In genomic region chr8:124273606-124274218, GRCm38 (mm10) we compare ENCODE assay signal across 10 mouse cellular contexts. TPM values are rescaled to one million over a fixed set of nuclear protein-coding genes. Genes with fewer than 3 reads are reported as not detected.
A peak's percentile ranks its signal among the peaks of the same experiment; 100 is the strongest.
DNase-seq lines count a peak whose midpoint lies in the region; TF ChIP-seq lines count a peak whose summit lies in the region.
"Had no signal": no experiment of that assay in that cellular context is flagged by ENCODE, and none has a peak within 500 bp of the region (broad histone marks: within the 10 kb centered on the region; RNA-seq: fewer than 3 reads in every experiment).

No protein-coding gene starts in this region.

- intact Hi-C loops in gastrocnemius, adult 2 months (cut with DNase I) = loop anchor here (5.0 kb wide), 1 partner anchor 91 kb away; no protein-coding TSS in a partner anchor

- WGBS in limb, embryonic 10.5 days = 65% methylated on average over 8 of the region's 8 CpGs

- no peaks in the 10 kb centered on the region for H3K9me3 ChIP-seq in ES-E14 (ENCODE audit: control insufficient read depth, insufficient read depth, low read depth, low read length)
- H3K9me3 ChIP-seq in limb, embryonic 10.5 days (replicated peaks) = no peaks in the 10 kb centered on the region
- H3K9me3 ChIP-seq: liver, embryonic 13.5 days had no signal

- peak overlapping the region; percentile 89 for H3K27ac ChIP-seq in layer of hippocampus, adult 2 months
- H3K27ac ChIP-seq in ES-E14 (ENCODE audit: insufficient read depth, low read depth, low read length, poor library complexity, severe bottlenecking) = no peak overlapping the region
- peak overlapping the region; percentile 16; the same call in 1 of the 2 replicates for H3K27ac ChIP-seq in limb, embryonic 10.5 days
- no peak overlapping the region for H3K27ac ChIP-seq in gastrocnemius, adult 2 months
- H3K27ac ChIP-seq: liver, embryonic 13.5 days had no signal

- no peak for DNase-seq in layer of hippocampus, adult 2 months (ENCODE audit: low spot score in 2 of 2)
- no peak for DNase-seq in layer of hippocampus, postnatal 36 days
- peak; percentile 51 for DNase-seq in ES-E14 (ENCODE audit: low read depth, low spot score)
- DNase-seq in limb, embryonic 10.5 days (ENCODE audit: low spot score) = no peak
- DNase-seq in thymus, adult 18-20 months = peak; percentile 73 to 81
- DNase-seq in gastrocnemius, adult 8-10 months (ENCODE audit: low spot score in 2 of 2) = no peak
- DNase-seq in urinary bladder, adult 18-20 months (ENCODE audit: low spot score in 2 of 2) = no peak
- DNase-seq in gastrocnemius, adult 2 months = no peak
- DNase-seq: liver, embryonic 13.5 days had no signal

- H3K4me1 ChIP-seq in ES-E14 (ENCODE audit: control insufficient read depth in 2 of 2, insufficient read depth in 2 of 2, low read length in 2 of 2, poor library complexity in 1 of 2) = peaks cover 9 to 23% of the 10 kb centered on the region in 2 experiments; a peak in 3 of 4 replicates
- H3K4me1 ChIP-seq in limb, embryonic 10.5 days = peaks cover 47% of the 10 kb centered on the region

- H3K27me3 ChIP-seq in limb, embryonic 10.5 days (ENCODE audit: low read depth, poor library complexity, severe bottlenecking) = no peaks in the 10 kb centered on the region
- H3K27me3 ChIP-seq: liver, embryonic 13.5 days had no signal

- H3K4me3 ChIP-seq in layer of hippocampus, adult 2 months = no peak overlapping the region
- no peak overlapping the region for H3K4me3 ChIP-seq in ES-E14 (ENCODE audit: insufficient read depth in 1 of 2, low read depth in 1 of 2, low read length in 2 of 2, poor library complexity in 1 of 2, severe bottlenecking in 1 of 2)
- no peak overlapping the region for H3K4me3 ChIP-seq in limb, embryonic 10.5 days
- H3K4me3 ChIP-seq in gastrocnemius, adult 2 months = no peak overlapping the region
- H3K4me3 ChIP-seq: liver, embryonic 13.5 days; myocyte had no signal

- TF ChIP-seq CTCF in layer of hippocampus, adult 2 months (conservative IDR thresholded peaks at IDR 0.05) = no peak
- no peak for TF ChIP-seq CTCF in gastrocnemius, adult 2 months (IDR thresholded peaks at IDR 0.05)

- H3K36me3 ChIP-seq in ES-E14 (ENCODE audit: control insufficient read depth, insufficient read depth, low read length, poor library complexity, severe bottlenecking) = peaks cover 3% of the 10 kb centered on the region; the same call in 1 of the 2 replicates
- peaks cover 19% of the 10 kb centered on the region for H3K36me3 ChIP-seq in limb, embryonic 10.5 days

- no peak overlapping the region for H3K9ac ChIP-seq in ES-E14 (ENCODE audit: insufficient read depth, low read depth, low read length, poor library complexity, severe bottlenecking)
- H3K9ac ChIP-seq: liver, embryonic 13.5 days had no signal

- in situ Hi-C loops in ES-E14 (cut with MboI; ENCODE audit: low sequenced_read_pairs in 2 of 2, unreplicated experiment in 2 of 2) = no loop called here

TF ChIP-seq in ES-E14, 5 proteins besides CTCF, POLR2A, EP300 and RAD21:
- no peak for TF ChIP-seq ZC3H11A (IDR thresholded peaks at IDR 0.05; ENCODE audit: borderline replicate concordance, low read depth, low read length)
- no peak for TF ChIP-seq CHD2 (IDR thresholded peaks at IDR 0.05; ENCODE audit: low read depth, low read length)
- TF ChIP-seq HCFC1 (IDR thresholded peaks at IDR 0.05; ENCODE audit: borderline replicate concordance, insufficient read depth, low read length) = no peak
- TF ChIP-seq MAFK (IDR thresholded peaks at IDR 0.05; ENCODE audit: insufficient read depth, low read depth, low read length) = no peak
- no peak for TF ChIP-seq ZNF384 (IDR thresholded peaks at IDR 0.05; ENCODE audit: low read depth, low read length)
TF ChIP-seq in ES-E14: peak in this region for 0.

RNA-seq across cellular contexts. Expression of gene Galnt2, which starts 42.5 kb away (rescaled TPM):
- 10 to 100 TPM; 34.5 to 44.5 TPM for total RNA-seq in layer of hippocampus, adult 2 months (2021)
- 10 to 100 TPM; 32.6 to 45.9 TPM for total RNA-seq in layer of hippocampus, postnatal 36 days (2021)
- total RNA-seq in ES-E14 (2012; rRNA removed) = 41.0 and 45.6 TPM in 2 replicates
- 35.0 and 43.7 TPM in 2 replicates for polyA plus RNA-seq in limb, embryonic 10.5 days (2016; fragmentation: Nextera tagmentation; extraction: Ambion mirVana)
- total RNA-seq in gastrocnemius, adult 8-10 months (2022) = 10 to 100 TPM; 43.1 to 54.1 (median 49.5) TPM
- total RNA-seq in gastrocnemius, adult 2 months (2021) = 10 to 100 TPM; 35.6 to 37.2 TPM

Comparison
In these comparisons a context has a peak if more than half of its experiments do, and no peak if none do; other contexts are left out.
1. DNase-seq: peak in ES-E14 (single experiment) and thymus, adult 18-20 months (2 of 2); none in layer of hippocampus, adult 2 months (0 of 2), layer of hippocampus, postnatal 36 days (0 of 2), limb, embryonic 10.5 days (single experiment), gastrocnemius, adult 8-10 months (0 of 2), urinary bladder, adult 18-20 months (0 of 2) and gastrocnemius, adult 2 months (single experiment).
2. H3K27ac ChIP-seq: peak in layer of hippocampus, adult 2 months (single experiment) and limb, embryonic 10.5 days (single experiment); none in ES-E14 (single experiment) and gastrocnemius, adult 2 months (single experiment).